ENCODE assay signal across 23 mouse cellular contexts in the genomic region with DNA sequence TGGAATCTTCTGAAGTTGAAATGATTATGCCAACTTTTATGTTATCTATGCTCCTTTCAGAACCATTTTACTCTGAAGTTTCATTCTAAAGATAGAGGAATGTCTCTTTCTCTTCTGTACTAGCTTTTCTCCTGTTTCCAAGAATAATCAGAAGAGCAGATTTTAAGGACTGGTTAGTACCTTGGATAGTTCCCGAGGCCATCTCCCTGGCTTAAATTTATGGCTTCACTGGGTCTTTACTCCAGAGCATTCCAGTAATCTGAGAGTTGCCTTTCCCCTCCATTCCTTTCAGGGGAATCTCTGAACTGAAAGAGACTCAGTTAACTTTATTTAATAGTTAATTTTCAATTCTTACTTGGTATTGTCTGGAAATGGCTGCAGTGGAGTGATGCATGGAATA.
DNase-seq lines count a peak whose midpoint lies in the region; ATAC-seq and TF ChIP-seq lines count a peak whose summit lies in the region.
"Had no signal": no experiment of that assay in that cellular context is flagged by ENCODE, and none has a peak within 500 bp of the region (broad histone marks: within the 10 kb centered on the region; RNA-seq: fewer than 3 reads in every experiment).

No protein-coding gene starts in this region.

- no peaks in the 10 kb centered on the region for H3K36me3 ChIP-seq in lung, embryonic 14.5 days (ENCODE audit: insufficient read depth)
- no peaks in the 10 kb centered on the region for H3K36me3 ChIP-seq in MEL (ENCODE audit: control insufficient read depth in 1 of 2, insufficient read depth in 2 of 2, low read length in 2 of 2)
- no peaks in the 10 kb centered on the region for H3K36me3 ChIP-seq in embryonic facial prominence, embryonic 14.5 days (ENCODE audit: control insufficient read depth, insufficient read depth, low read length)
- no peaks in the 10 kb centered on the region for H3K36me3 ChIP-seq in hindbrain, embryonic 10.5 days
- H3K36me3 ChIP-seq: forebrain, embryonic 15.5 days; heart, embryonic 10.5 days; heart, embryonic 15.5 days; intestine, embryonic 15.5 days had no signal

- no peak for TF ChIP-seq RAD21 in MEL (IDR thresholded peaks at IDR 0.05; ENCODE audit: low read depth, low read length)

- TF ChIP-seq POLR2A in MEL (IDR thresholded peaks at IDR 0.05; ENCODE audit: control insufficient read depth in 1 of 2, insufficient read depth in 1 of 2, low read depth in 1 of 2, low read length in 2 of 2, poor library complexity in 1 of 2) = no peak

- no peaks in the 10 kb centered on the region for H3K9me3 ChIP-seq in lung, embryonic 14.5 days (ENCODE audit: low read depth, low read length)
- H3K9me3 ChIP-seq in MEL (replicated peaks; ENCODE audit: insufficient read depth, low read length) = no peaks in the 10 kb centered on the region
- no peaks in the 10 kb centered on the region for H3K9me3 ChIP-seq in embryonic facial prominence, embryonic 14.5 days (ENCODE audit: control insufficient read depth, low read length)
- H3K9me3 ChIP-seq in hindbrain, embryonic 10.5 days = no peaks in the 10 kb centered on the region
- H3K9me3 ChIP-seq: forebrain, embryonic 15.5 days; heart, embryonic 10.5 days; heart, embryonic 15.5 days; intestine, embryonic 15.5 days had no signal

- no peak for TF ChIP-seq CTCF in lung, embryonic 14.5 days (IDR thresholded peaks at IDR 0.05; ENCODE audit: low read depth)
- TF ChIP-seq CTCF in MEL (IDR thresholded peaks at IDR 0.05 in 2 of 3, conservative IDR thresholded peaks at IDR 0.05 in 1 of 3; ENCODE audit: control insufficient read depth in 1 of 3, insufficient read depth in 1 of 3, low read depth in 2 of 3, low read length in 3 of 3, poor library complexity in 1 of 3, severe bottlenecking in 1 of 3) = no peak

- no peaks in the 10 kb centered on the region for H3K79me2 ChIP-seq in MEL (ENCODE audit: control insufficient read depth, insufficient read depth, low read length, poor library complexity)

- no peaks in the 10 kb centered on the region for H3K4me1 ChIP-seq in lung, embryonic 14.5 days (ENCODE audit: insufficient read depth)
- H3K4me1 ChIP-seq in MEL (ENCODE audit: control insufficient read depth in 1 of 2, insufficient read depth in 2 of 2, low read length in 2 of 2) = no peaks in the 10 kb centered on the region
- H3K4me1 ChIP-seq in embryonic facial prominence, embryonic 14.5 days (ENCODE audit: control insufficient read depth, insufficient read depth, low read length) = no peaks in the 10 kb centered on the region
- H3K4me1 ChIP-seq in hindbrain, embryonic 10.5 days (replicated peaks) = no peaks in the 10 kb centered on the region
- H3K4me1 ChIP-seq: forebrain, embryonic 15.5 days; heart, embryonic 10.5 days; heart, embryonic 15.5 days; intestine, embryonic 15.5 days had no signal

- no peak overlapping the region for H3K9ac ChIP-seq in lung, embryonic 14.5 days
- no peak overlapping the region for H3K9ac ChIP-seq in MEL (ENCODE audit: control insufficient read depth, low read depth, low read length, poor library complexity, severe bottlenecking)
- H3K9ac ChIP-seq in embryonic facial prominence, embryonic 14.5 days (ENCODE audit: low read depth, low read length) = no peak overlapping the region
- H3K9ac ChIP-seq: forebrain, embryonic 15.5 days; heart, embryonic 15.5 days; hindbrain, embryonic 14.5 days; intestine, embryonic 15.5 days had no signal

- WGBS in lung, embryonic 14.5 days = 40% methylated on average over 1 of the region's 1 CpGs
- WGBS in embryonic facial prominence, embryonic 14.5 days = 53% methylated on average over 1 of the region's 1 CpGs
- 57% methylated on average over 1 of the region's 1 CpGs for WGBS in hindbrain, embryonic 10.5 days

- ATAC-seq in lung, embryonic 14.5 days (ENCODE audit: insufficient read depth) = no peak
- ATAC-seq in embryonic facial prominence, embryonic 14.5 days (ENCODE audit: low read depth) = no peak
- ATAC-seq: activated CD4-positive, CD25-positive, alpha-beta regulatory T cell, adult 4 months; forebrain, embryonic 15.5 days; intestine, embryonic 15.5 days had no signal

- H3K27me3 ChIP-seq in lung, embryonic 14.5 days (ENCODE audit: insufficient read depth, low read length) = no peaks in the 10 kb centered on the region
- H3K27me3 ChIP-seq in MEL (ENCODE audit: control insufficient read depth in 1 of 2, insufficient read depth in 2 of 2, low read length in 2 of 2) = no peaks in the 10 kb centered on the region
- no peaks in the 10 kb centered on the region for H3K27me3 ChIP-seq in embryonic facial prominence, embryonic 14.5 days (replicated peaks; ENCODE audit: control insufficient read depth, insufficient read depth, low read length)
- H3K27me3 ChIP-seq in hindbrain, embryonic 10.5 days (ENCODE audit: insufficient read depth, poor library complexity, severe bottlenecking) = no peaks in the 10 kb centered on the region
- H3K27me3 ChIP-seq: CH12.LX; forebrain, embryonic 15.5 days; heart, embryonic 15.5 days; intestine, embryonic 15.5 days had no signal

- H3K4me3 ChIP-seq in lung, embryonic 14.5 days (ENCODE audit: low read depth, low read length) = no peak overlapping the region
- H3K4me3 ChIP-seq in MEL (ENCODE audit: control insufficient read depth in 1 of 2, insufficient read depth in 1 of 2, low read depth in 2 of 2, low read length in 2 of 2) = no peak overlapping the region
- no peak overlapping the region for H3K4me3 ChIP-seq in embryonic facial prominence, embryonic 14.5 days (ENCODE audit: low read depth, low read length)
- H3K4me3 ChIP-seq in hindbrain, embryonic 10.5 days = no peak overlapping the region
- H3K4me3 ChIP-seq: forebrain, embryonic 15.5 days; heart, embryonic 10.5 days; heart, embryonic 15.5 days; intestine, embryonic 15.5 days had no signal

- no peak overlapping the region for H3K4me2 ChIP-seq in lung, embryonic 14.5 days
- H3K4me2 ChIP-seq in embryonic facial prominence, embryonic 14.5 days (ENCODE audit: low read depth, low read length) = no peak overlapping the region
- H3K4me2 ChIP-seq: forebrain, embryonic 15.5 days; heart, embryonic 15.5 days; hindbrain, embryonic 14.5 days; intestine, embryonic 15.5 days had no signal

- peak; percentile 21 for DNase-seq in embryo, embryonic 11 days
- no peak for DNase-seq in embryo, embryonic 9.5 days (ENCODE audit: extremely low spot score)
- peak; percentile 52 for DNase-seq in lung, embryonic 14.5 days
- no peak for DNase-seq in lung, postnatal 10 days
- peak; percentile 4 for DNase-seq in MEL (ENCODE audit: low read depth, low spot score)
- DNase-seq in embryonic facial prominence, embryonic 14.5 days (ENCODE audit: low spot score) = peak; percentile 12
- no peak for DNase-seq in hindbrain, embryonic 10.5 days (ENCODE audit: low spot score)
- DNase-seq in layer of hippocampus, adult 9-11 months = no peak
- DNase-seq: adrenal gland, adult 2 months; adrenal gland, postnatal 25 days; cerebellum, adult 18-20 months; cerebellum, adult 9-11 months; cerebellum, postnatal 36 days; gastrocnemius, postnatal 10 days; heart, adult 18-20 months; heart, postnatal 14 days had no signal

- H3K27ac ChIP-seq in lung, embryonic 14.5 days (ENCODE audit: low read depth) = no peak overlapping the region
- H3K27ac ChIP-seq in MEL (ENCODE audit: control insufficient read depth, low read depth, low read length) = no peak overlapping the region
- no peak overlapping the region for H3K27ac ChIP-seq in embryonic facial prominence, embryonic 14.5 days (replicated peaks; ENCODE audit: low read depth, low read length)
- no peak overlapping the region for H3K27ac ChIP-seq in hindbrain, embryonic 10.5 days
- H3K27ac ChIP-seq: forebrain, embryonic 15.5 days; heart, embryonic 10.5 days; heart, embryonic 15.5 days; hindbrain, embryonic 14.5 days; intestine, embryonic 15.5 days had no signal

- no peak for TF ChIP-seq EP300 in MEL (IDR thresholded peaks at IDR 0.05; ENCODE audit: low read depth in 1 of 2, low read length in 2 of 2)

TF ChIP-seq in MEL, 35 proteins besides CTCF, POLR2A, EP300 and RAD21:
- TF ChIP-seq ETS1 (IDR thresholded peaks at IDR 0.05; ENCODE audit: low read depth, low read length) = no peak
- no peak for TF ChIP-seq ZC3H11A (IDR thresholded peaks at IDR 0.05; ENCODE audit: low read depth, low read length)
- TF ChIP-seq USF1 (IDR thresholded peaks at IDR 0.05; ENCODE audit: low read depth, low read length) = no peak
- no peak for TF ChIP-seq MAX (IDR thresholded peaks at IDR 0.05; ENCODE audit: low read length)
- TF ChIP-seq TCF12 (IDR thresholded peaks at IDR 0.05; ENCODE audit: low read depth, low read length) = no peak
- no peak for TF ChIP-seq UBTF (IDR thresholded peaks at IDR 0.05; ENCODE audit: borderline replicate concordance, insufficient read depth, low read depth, low read length)
- no peak for TF ChIP-seq MXI1 (IDR thresholded peaks at IDR 0.05; ENCODE audit: low read depth, low read length)
- TF ChIP-seq RCOR1 (IDR thresholded peaks at IDR 0.05; ENCODE audit: low read depth, low read length) = no peak
- no peak for TF ChIP-seq ZKSCAN1 (IDR thresholded peaks at IDR 0.05; ENCODE audit: low read depth, low read length)

Comparison
In these comparisons a context has a peak if more than half of its experiments do, and no peak if none do; other contexts are left out.
1. DNase-seq: peak in embryo, embryonic 11 days (single experiment), lung, embryonic 14.5 days (single experiment), MEL (single experiment) and embryonic facial prominence, embryonic 14.5 days (single experiment); none in embryo, embryonic 9.5 days (single experiment), lung, postnatal 10 days (single experiment), hindbrain, embryonic 10.5 days (single experiment) and layer of hippocampus, adult 9-11 months (single experiment).